Mouse (Mus musculus) right cerebral cortex, postnatal 25 days (tissue): Measurements from ENCODE around the gene B4galt2.

Source experiments
- DNase-seq: peaks from one replicate; pipeline ENCODE4 v3.0.0; 2022

The B4galt2 gene

GRCm38 (mm10) chr4:117866083-117866482 lies 17.2 kb downstream of the B4galt2 start:
- DNase-seq: no peak

- peak; percentile 66 for DNase-seq
Observed at GRCm38 (mm10) chr4:117862823-117863222, 20.5 kb downstream of the B4galt2 start.

GRCm38 (mm10) chr4:117860570-117860969 lies 22.7 kb downstream of the B4galt2 start:
- no peak for DNase-seq

GRCm38 (mm10) chr4:117858794-117859193 lies 24.5 kb downstream of the B4galt2 start:
- DNase-seq: peak; percentile 56

GRCm38 (mm10) chr4:117855146-117855545 lies 28.1 kb downstream of the B4galt2 start:
- no peak for DNase-seq

- no peak for DNase-seq
Observed at GRCm38 (mm10) chr4:117852152-117852868, 31.0 kb downstream of the B4galt2 start.

- DNase-seq: no peak
Observed at GRCm38 (mm10) chr4:117850871-117851270, 32.4 kb downstream of the B4galt2 start.

GRCm38 (mm10) chr4:117850176-117850575 lies 33.1 kb downstream of the B4galt2 start:
- no peak for DNase-seq

- DNase-seq: no peak
Observed at GRCm38 (mm10) chr4:117849506-117849905, 33.8 kb downstream of the B4galt2 start.

GRCm38 (mm10) chr4:117849063-117849462 lies 34.2 kb downstream of the B4galt2 start:
- no peak for DNase-seq

GRCm38 (mm10) chr4:117847011-117847410 lies 36.3 kb downstream of the B4galt2 start:
- DNase-seq: no peak

GRCm38 (mm10) chr4:117846261-117846660 lies 37.0 kb downstream of the B4galt2 start:
- no peak for DNase-seq

GRCm38 (mm10) chr4:117845316-117845715 lies 38.0 kb downstream of the B4galt2 start:
- no peak for DNase-seq

GRCm38 (mm10) chr4:117844467-117844866 lies 38.8 kb downstream of the B4galt2 start:
- no peak for DNase-seq

GRCm38 (mm10) chr4:117843101-117843500 lies 40.2 kb downstream of the B4galt2 start:
- DNase-seq: no peak

- no peak for DNase-seq
Observed at GRCm38 (mm10) chr4:117841566-117841965, 41.7 kb downstream of the B4galt2 start.

GRCm38 (mm10) chr4:117840821-117841220 lies 42.5 kb downstream of the B4galt2 start:
- DNase-seq: no peak

- DNase-seq: no peak
Observed at GRCm38 (mm10) chr4:117839366-117839765, 43.9 kb downstream of the B4galt2 start.

GRCm38 (mm10) chr4:117837271-117837670 lies 46.0 kb downstream of the B4galt2 start:
- DNase-seq: no peak

- DNase-seq: peak; percentile 90
Observed at GRCm38 (mm10) chr4:117836204-117836767, 47.0 kb downstream of the B4galt2 start.

GRCm38 (mm10) chr4:117835531-117836111 lies 47.7 kb downstream of the B4galt2 start:
- peak; percentile 72 for DNase-seq

- peak; percentile 69 for DNase-seq
Observed at GRCm38 (mm10) chr4:117834845-117835530, 48.3 kb downstream of the B4galt2 start.

GRCm38 (mm10) chr4:117834457-117834844 lies 48.8 kb downstream of the B4galt2 start, which contains the start of gene Slc6a9:
Gene Slc6a9, plus strand, starts transcription at chr4:117834506.
- DNase-seq: no peak
